Mouse (Mus musculus) kidney, embryonic 15.5 days (tissue): ENCODE measurements around the gene Rbm20. TPM values are rescaled to one million over a fixed set of nuclear protein-coding genes. Genes with fewer than 3 reads are reported as not detected.
"Not testable (repeated sequence)": the region's sequence is repeated elsewhere in the genome, so short reads cannot be mapped to it uniquely, and the experiment has no call there.

Experiments
- ATAC-seq: fragments of 200-750 bp; cut with Nextera tagmentation; replicated peaks from 2 replicates; pipeline ENCODE4 v1.8.0; 2017; ENCODE audit warnings: moderate TSS enrichment; ENCODE audit not compliant: low FRiP score
- H3K27ac ChIP-seq: fragments of 300-500 bp; sonication (generic); 2 replicates; pipeline ENCODE4 v1.5.1; 2015; ENCODE audit warnings: mild to moderate bottlenecking, inconsistent platforms
- H3K27me3 ChIP-seq: fragments of 300-500 bp; sonication (generic); 2 replicates; pipeline ENCODE4 v1.6.1; 2015; ENCODE audit warnings: inconsistent platforms
- H3K36me3 ChIP-seq: fragments of 300-500 bp; sonication (generic); 2 replicates; pipeline ENCODE4 v1.6.1; 2015; ENCODE audit warnings: inconsistent platforms
- H3K4me1 ChIP-seq: fragments of 300-500 bp; sonication (generic); 2 replicates; pipeline ENCODE4 v1.6.1; 2015; ENCODE audit warnings: inconsistent platforms
- H3K4me2 ChIP-seq: fragments of 300-500 bp; sonication (generic); 2 replicates; pipeline ENCODE4 v1.6.1; 2015; ENCODE audit warnings: moderate library complexity, mild to moderate bottlenecking, inconsistent platforms
- H3K4me3 ChIP-seq: fragments of 300-500 bp; sonication (generic); replicated peaks from 2 replicates; pipeline ENCODE4 v1.5.1; 2015; ENCODE audit warnings: mild to moderate bottlenecking, inconsistent platforms
- H3K9ac ChIP-seq: fragments of 300-500 bp; sonication (generic); 2 replicates; pipeline ENCODE4 v1.6.1; 2015; ENCODE audit warnings: mild to moderate bottlenecking, inconsistent platforms
- H3K9me3 ChIP-seq: fragments of 300-500 bp; sonication (generic); replicated peaks from 2 replicates; pipeline ENCODE4 v1.6.1; 2016; ENCODE audit warnings: inconsistent platforms
- WGBS: fragments of 180-500 bp; shearing (Covaris S2); methylation state at CpG from one replicate; pipeline ENCODE4 v1.1.7; 2015; ENCODE audit warnings: mixed read lengths; 5-methylcytosine and 5-hydroxymethylcytosine counted together
- polyA plus RNA-seq: library from polyadenylated mRNA; unstranded; fragments of >200 nt; fragmentation: Nextera tagmentation; extraction: Ambion mirVana; gene quantifications from 2 replicates; pipeline ENCODE4 v1.2.1, GENCODE M21; 2015

The Rbm20 gene
- polyA plus RNA-seq, 1 experiment from 2014 or later = 2.9 TPM

DNA sequence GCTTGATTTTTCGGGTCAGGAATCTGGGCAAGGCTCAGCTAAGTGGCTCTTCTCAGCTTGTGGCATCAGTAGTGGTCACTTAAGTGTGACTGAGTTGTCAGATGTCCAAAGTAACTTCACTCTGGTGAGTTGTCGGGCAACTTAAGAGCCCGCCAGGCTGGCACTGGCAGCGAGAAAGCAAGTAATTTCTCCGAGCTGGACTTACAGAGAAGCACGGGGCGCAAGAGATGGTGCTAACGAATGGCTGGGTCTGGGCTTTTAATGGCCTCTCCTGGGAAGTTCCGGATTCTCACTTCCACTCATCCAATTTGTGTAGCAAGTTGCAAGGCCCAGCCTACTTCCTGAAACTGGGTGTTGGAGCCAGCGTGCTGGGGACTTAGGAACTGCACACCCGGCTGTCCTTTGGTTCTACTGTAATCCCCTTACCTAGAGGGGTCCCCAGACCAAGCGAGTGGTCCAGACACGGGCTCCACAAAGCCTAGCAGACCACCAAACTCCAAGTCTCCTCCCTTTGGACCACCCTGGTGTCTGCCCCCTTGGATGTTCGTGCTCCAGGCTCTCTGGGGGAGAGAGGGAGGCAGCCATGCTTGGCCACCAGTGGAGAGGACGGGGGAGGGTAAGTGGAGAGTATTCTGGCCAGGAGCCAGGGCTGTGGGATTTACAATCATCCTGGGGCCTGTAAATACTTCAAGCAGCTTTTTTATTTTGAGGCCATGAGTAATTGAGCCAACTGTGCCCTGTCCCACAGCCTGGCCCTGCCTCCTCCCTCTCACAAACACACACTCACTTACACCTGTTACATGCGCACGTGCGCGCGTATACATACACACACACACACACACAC, 23.3 kb upstream of the Rbm20 start:
- peak overlapping the region; percentile 8; the same call in 1 of the 2 replicates for H3K9ac ChIP-seq
- H3K36me3 ChIP-seq = no peaks in the 10 kb centered on the region
- H3K4me2 ChIP-seq = peak overlapping the region; percentile 51
- WGBS = 18% methylated on average over 20 of the region's 20 CpGs
- no peaks in the 10 kb centered on the region for H3K9me3 ChIP-seq
- H3K27me3 ChIP-seq = peaks cover 5% of the 10 kb centered on the region; the same call in 1 of the 2 replicates
- peak; percentile 86 for ATAC-seq
- peaks cover 61% of the 10 kb centered on the region for H3K4me1 ChIP-seq
- peak overlapping the region; percentile 87 for H3K27ac ChIP-seq
- peak overlapping the region; percentile 5; the same call in 1 of the 2 replicates for H3K4me3 ChIP-seq

DNA sequence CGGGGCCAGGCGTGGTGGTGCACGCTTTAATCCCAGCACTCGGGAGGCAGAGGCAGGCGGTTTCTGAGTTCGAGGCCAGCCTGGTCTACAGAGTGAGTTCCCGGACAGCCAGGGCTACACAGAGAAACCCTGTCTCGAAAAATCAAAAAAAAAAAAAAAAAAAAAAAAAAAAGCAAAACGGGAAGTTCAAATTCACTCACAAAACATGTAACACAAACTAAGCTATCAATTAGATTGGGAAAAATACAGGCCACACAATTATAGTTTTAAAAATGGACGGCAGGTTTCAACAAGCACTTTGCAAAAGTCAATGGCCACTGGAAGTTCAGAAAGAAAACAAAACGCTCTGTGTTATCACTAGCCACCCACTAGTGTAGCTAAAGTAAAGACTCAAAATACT, 20.7 kb upstream of the Rbm20 start:
- H3K9me3 ChIP-seq, H3K27ac ChIP-seq, H3K4me2 ChIP-seq, H3K36me3 ChIP-seq, ATAC-seq, H3K9ac ChIP-seq, H3K4me3 ChIP-seq, H3K27me3 ChIP-seq: not testable (repeated sequence)
- H3K4me1 ChIP-seq = peaks cover 48% of the 10 kb centered on the region
- 90% methylated on average over 11 of the region's 11 CpGs for WGBS

DNA sequence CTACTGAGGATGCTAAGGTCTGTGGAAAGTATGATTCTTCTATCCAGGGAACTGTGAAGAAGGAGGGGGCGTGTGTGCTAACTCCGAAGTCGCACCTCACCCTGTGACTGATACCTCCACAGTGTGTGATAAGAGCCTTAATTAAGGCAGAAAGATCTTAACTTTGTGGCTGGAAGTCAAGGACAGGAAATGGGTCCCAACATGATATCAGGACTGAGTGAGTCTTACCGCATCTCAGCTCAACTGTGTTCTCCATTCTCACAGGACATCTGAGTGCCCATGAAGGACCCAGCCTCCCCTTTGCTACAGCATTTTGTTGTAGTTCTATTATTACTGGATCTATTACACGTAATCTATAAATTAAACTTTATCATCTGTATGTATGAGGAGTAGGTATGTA, 19.7 kb upstream of the Rbm20 start:
- Histone ChIP-seq H3K4me1 (peaks cover 44% of the 10 kb centered on the region), H3K27ac (no peak overlapping the region), H3K9ac (no peak overlapping the region), H3K4me2 (no peak overlapping the region), H3K9me3 (no peaks in the 10 kb centered on the region), H3K36me3 (no peaks in the 10 kb centered on the region), H3K4me3 (no peak overlapping the region), H3K27me3 (peaks cover 7% of the 10 kb centered on the region; the same call in 1 of the 2 replicates)
- 81% methylated on average over 5 of the region's 5 CpGs for WGBS
- no peak for ATAC-seq

DNA sequence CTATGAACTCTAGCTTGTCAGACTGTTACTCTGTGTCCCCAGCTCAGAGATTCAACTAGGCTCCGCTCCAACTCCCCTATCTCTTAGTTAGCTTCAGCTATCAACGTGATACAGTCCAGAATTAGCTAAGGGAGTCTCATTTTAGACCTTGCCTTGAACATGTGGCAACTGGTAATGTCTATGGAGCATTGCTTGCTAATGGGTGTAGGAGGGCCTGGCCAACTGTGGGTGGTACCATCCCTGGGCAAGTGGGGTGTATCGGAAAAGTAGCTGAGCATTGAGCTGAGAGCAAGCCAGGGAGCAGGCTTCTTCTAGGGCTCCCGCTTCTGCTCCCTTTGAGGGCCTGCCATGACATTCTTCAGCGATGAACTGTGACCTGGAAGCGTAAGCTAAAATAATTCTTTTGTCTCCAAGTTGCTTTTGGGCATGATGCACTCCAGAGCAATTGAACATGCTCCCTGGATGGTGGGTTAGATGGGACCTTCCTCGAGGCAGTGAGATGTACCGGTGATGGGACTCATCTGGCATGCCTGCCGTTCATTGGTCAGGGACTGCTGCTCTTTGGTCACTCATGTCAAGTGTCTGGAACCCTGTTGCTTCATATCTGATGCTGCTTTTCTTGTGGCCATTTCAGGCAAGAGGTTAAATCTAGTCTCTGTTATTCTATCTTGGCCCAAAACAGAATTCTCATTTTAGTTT, 16.2 kb upstream of the Rbm20 start:
- H3K27ac ChIP-seq = no peak overlapping the region
- H3K4me3 ChIP-seq = no peak overlapping the region
- no peak overlapping the region for H3K4me2 ChIP-seq
- WGBS = 58% methylated on average over 9 of the region's 9 CpGs
- H3K4me1 ChIP-seq = peaks cover 18% of the 10 kb centered on the region
- no peaks in the 10 kb centered on the region for H3K9me3 ChIP-seq
- no peak overlapping the region for H3K9ac ChIP-seq
- no peaks in the 10 kb centered on the region for H3K36me3 ChIP-seq
- peak; percentile 29; the same call in 1 of the 2 replicates for ATAC-seq
- peaks cover 7% of the 10 kb centered on the region; the same call in 1 of the 2 replicates for H3K27me3 ChIP-seq

DNA sequence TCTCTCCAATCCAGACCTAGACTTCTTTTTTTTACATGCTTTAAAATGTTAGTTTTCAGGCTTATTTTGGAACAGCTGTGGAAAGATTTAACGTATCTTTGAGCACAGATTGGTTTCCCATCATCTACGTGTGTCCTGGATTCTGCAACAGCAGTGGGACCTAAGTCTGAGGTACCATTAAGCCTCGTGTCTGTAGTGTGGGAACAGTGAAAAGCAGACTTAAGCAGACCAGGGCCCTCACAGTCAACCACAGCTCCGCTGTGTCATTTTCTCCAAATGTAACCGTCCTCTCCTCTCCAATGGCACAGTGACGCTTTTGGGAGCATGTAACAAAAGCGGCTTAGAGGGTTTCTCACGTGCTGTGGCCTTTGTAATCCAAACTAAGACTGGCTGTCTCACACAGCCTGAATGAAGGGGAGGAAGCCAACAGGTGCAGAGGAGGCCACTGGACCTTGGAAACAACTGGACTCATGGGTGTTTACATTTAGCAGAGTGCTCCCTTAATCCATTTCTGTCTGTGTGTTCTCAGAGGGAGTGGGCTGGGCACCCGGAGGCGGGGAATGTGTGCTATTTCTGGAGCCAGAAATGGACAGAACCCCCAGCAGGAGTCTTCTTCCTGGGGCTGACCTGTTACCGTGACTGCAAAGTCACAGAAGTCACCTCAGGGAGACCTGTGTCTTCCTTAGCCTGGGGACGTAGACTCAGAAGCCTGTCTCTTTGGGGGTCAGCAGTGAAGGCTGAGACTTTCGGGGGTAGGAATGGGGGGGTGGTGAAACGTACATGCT, 15.0 kb upstream of the Rbm20 start:
- Histone ChIP-seq H3K9ac (no peak overlapping the region), H3K4me3 (no peak overlapping the region), H3K4me2 (no peak overlapping the region), H3K27ac (no peak overlapping the region), H3K4me1 (peaks cover 24% of the 10 kb centered on the region), H3K27me3 (peaks cover 10% of the 10 kb centered on the region; the same call in 1 of the 2 replicates), H3K9me3 (no peaks in the 10 kb centered on the region), H3K36me3 (no peaks in the 10 kb centered on the region)
- ATAC-seq = no peak
- WGBS = 62% methylated on average over 14 of the region's 14 CpGs

DNA sequence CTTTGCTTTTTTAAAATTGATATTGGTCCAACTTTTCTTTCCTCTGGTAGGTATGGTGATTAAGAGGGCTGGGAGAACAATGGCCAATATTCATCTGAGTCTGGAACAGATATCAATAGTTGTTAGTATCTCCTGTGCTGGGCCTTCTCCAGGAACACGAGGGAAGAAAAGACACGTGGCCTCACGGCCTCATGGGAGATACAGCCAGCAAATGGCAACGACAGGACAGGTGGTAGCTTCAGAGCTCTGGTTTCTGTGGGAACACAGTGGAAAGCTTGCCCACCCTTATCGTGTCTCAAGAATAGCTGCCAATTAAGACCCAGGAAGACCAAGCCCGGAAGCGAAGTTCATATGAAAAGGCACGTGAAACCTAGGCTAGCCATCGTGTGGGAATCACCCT, 12.3 kb upstream of the Rbm20 start:
- Histone ChIP-seq H3K4me2 (no peak overlapping the region), H3K9ac (no peak overlapping the region), H3K36me3 (no peaks in the 10 kb centered on the region), H3K4me1 (peaks cover 24% of the 10 kb centered on the region), H3K4me3 (no peak overlapping the region), H3K9me3 (no peaks in the 10 kb centered on the region), H3K27ac (no peak overlapping the region), H3K27me3 (0 out of 2 replicates have a peak, but pooled peaks cover 3% of the 10 kb centered on the region)
- WGBS = 92% methylated on average over 9 of the region's 9 CpGs
- no peak for ATAC-seq

DNA sequence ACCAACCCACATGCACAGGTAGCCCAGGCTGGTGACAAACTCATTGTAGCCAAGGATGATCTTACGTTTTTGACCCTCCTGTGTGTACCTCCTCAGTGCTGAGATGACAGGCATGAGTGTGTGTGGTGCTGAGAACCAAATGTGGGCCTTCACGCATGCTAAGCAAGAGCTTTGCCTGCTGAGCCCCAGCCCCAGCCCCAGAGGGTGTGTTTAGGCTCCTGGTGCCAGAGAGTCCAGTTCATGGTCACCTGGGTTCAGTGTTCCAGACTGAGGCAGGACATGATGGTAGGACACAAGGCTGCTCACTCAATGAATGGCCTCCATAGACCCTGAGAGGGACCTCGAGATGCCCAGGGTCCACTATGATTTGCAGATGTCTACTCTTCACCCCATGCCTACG, 11.7 kb upstream of the Rbm20 start:
- WGBS = 91% methylated on average over 4 of the region's 4 CpGs

DNA sequence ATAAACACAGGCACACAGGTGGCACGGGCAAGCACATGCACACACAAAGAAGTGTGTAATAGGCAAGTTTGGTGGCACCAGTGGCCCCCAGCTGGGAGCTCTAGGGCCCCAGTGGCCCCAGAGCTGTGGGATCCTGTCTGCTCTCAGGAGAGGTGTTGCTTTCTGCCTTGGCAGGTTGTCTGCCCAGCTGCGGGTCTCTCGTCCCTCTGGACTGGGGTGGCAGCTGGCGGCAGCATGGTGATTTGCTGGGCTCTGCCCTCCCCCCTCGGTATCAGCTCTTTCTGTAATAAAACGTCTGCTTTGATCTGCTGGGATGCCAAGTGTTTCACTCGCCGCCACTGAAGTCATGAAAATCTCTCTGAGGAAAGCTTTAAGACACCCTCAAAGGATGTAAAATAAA, 10.4 kb upstream of the Rbm20 start:
- no peak overlapping the region for H3K9ac ChIP-seq
- H3K9me3 ChIP-seq = no peaks in the 10 kb centered on the region
- 0 out of 2 replicates have a peak, but pooled peaks have one; percentile 44 for ATAC-seq
- no peak overlapping the region for H3K4me3 ChIP-seq
- whole genome bisulfite sequencing = 14% methylated on average over 8 of the region's 8 CpGs
- H3K4me1 ChIP-seq = peaks cover 23% of the 10 kb centered on the region
- no peak overlapping the region for H3K4me2 ChIP-seq
- no peaks in the 10 kb centered on the region for H3K36me3 ChIP-seq
- H3K27ac ChIP-seq = no peak overlapping the region
- H3K27me3 ChIP-seq = peaks cover 7% of the 10 kb centered on the region

More for the DNA sequence above, 11.7 kb upstream of the Rbm20 start:
- peaks cover 3% of the 10 kb centered on the region; the same call in 1 of the 2 replicates for H3K27me3 ChIP-seq
- no peak overlapping the region for H3K27ac ChIP-seq
- no peak overlapping the region for H3K9ac ChIP-seq
- H3K4me1 ChIP-seq = peaks cover 23% of the 10 kb centered on the region
- no peak overlapping the region for H3K4me2 ChIP-seq
- H3K36me3 ChIP-seq = no peaks in the 10 kb centered on the region
- no peak for ATAC-seq
- H3K4me3 ChIP-seq = no peak overlapping the region
- no peaks in the 10 kb centered on the region for H3K9me3 ChIP-seq

DNA sequence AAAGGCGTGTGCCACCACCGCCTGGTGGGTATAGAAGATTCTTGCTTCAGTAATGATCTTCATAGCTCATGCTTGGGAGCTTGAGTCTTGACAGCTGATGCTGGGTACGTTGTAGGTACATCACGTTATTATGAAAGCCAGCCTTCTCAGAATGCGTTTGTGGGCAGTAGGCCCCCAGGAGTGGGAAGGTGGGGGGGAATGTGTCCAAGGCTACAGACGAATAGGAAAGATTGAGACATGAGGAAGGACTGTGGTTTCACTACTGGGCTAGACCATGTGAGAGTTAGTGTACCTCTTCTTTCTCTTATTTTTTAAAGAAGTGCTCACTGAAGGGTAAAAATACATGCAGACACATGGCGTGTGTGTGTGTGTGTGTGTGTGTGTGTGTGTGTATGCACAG, 8.3 kb upstream of the Rbm20 start:
- no peaks in the 10 kb centered on the region for H3K36me3 ChIP-seq
- H3K27me3 ChIP-seq = peaks cover 21% of the 10 kb centered on the region
- no peak for ATAC-seq
- H3K9me3 ChIP-seq = no peaks in the 10 kb centered on the region
- no peak overlapping the region for H3K4me2 ChIP-seq
- no peak overlapping the region for H3K4me3 ChIP-seq
- peaks cover 17% of the 10 kb centered on the region for H3K4me1 ChIP-seq
- WGBS = 90% methylated on average over 7 of the region's 7 CpGs
- no peak overlapping the region for H3K27ac ChIP-seq
- no peak overlapping the region for H3K9ac ChIP-seq

DNA sequence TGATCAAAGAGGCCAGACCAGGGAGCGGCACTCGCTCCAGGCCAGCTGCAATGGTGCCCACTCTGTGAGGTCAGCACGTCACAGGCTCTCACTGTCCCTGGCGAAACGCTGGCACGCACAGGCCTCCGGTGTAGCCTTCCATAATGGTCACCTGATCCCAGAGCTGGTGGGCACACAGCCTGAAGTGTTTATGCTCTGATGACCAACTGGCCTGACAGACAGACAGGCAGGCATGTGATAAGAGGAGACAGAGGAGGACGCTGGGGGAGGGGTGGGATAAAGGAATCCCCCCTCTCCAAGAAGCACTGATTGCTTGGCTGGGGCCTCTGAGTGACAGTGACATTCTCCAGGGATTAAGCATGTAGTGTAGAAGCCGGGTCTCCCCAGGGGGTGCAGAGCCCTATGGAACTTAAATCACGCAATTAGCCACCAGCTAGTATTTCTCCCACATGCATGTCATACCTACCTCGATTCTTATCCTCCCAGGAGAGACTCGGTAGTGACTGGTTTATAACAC, 6.4 kb upstream of the Rbm20 start:
- peaks cover 17% of the 10 kb centered on the region for H3K4me1 ChIP-seq
- H3K27ac ChIP-seq = no peak overlapping the region
- H3K4me2 ChIP-seq = 0 out of 2 replicates have a peak overlapping the region, but pooled peaks have one; percentile 18
- 32% methylated on average over 12 of the region's 12 CpGs for WGBS
- no peaks in the 10 kb centered on the region for H3K36me3 ChIP-seq
- H3K27me3 ChIP-seq = peaks cover 40% of the 10 kb centered on the region
- no peaks in the 10 kb centered on the region for H3K9me3 ChIP-seq
- H3K4me3 ChIP-seq = no peak overlapping the region
- ATAC-seq = peak; percentile 63
- no peak overlapping the region for H3K9ac ChIP-seq

DNA sequence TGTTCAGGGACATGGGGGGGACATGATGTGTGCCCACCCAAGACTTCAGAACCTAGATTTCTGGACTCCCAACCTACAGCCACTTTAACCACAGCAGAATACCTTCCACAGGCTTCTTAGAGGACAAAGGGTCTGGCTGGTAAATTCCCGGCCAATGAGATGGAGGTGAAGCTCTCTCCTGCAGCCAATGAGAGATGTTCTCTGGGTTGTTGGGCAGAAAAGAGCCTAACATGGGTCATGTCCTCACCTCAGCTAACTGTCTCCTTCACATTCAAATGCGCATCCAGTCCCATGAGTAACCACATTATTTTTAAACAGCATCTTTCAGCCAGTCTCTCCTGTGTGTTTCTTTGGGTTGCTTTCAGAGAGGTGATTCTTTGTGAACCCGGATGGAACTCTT, 5.7 kb upstream of the Rbm20 start:
- Histone ChIP-seq H3K4me3 (no peak overlapping the region), H3K36me3 (no peaks in the 10 kb centered on the region), H3K27me3 (peaks cover 47% of the 10 kb centered on the region), H3K27ac (no peak overlapping the region), H3K4me1 (peaks cover 20% of the 10 kb centered on the region), H3K9me3 (no peaks in the 10 kb centered on the region), H3K4me2 (no peak overlapping the region), H3K9ac (no peak overlapping the region)
- ATAC-seq = no peak
- 68% methylated on average over 3 of the region's 3 CpGs for WGBS
